Mouse (Mus musculus) layer of hippocampus, adult 2 months (tissue): Measurements from ENCODE around the gene Ptpn22. TPM values are rescaled to one million over a fixed set of nuclear protein-coding genes. Genes with fewer than 3 reads are reported as not detected.
A peak's percentile ranks its signal among the peaks of the same experiment; 100 is the strongest.
"Not testable (repeated sequence)": the region's sequence is repeated elsewhere in the genome, so short reads cannot be mapped to it uniquely, and the experiment has no call there.

Experiments used
- DNase-seq, 2 experiments: peaks; one replicate each; pipeline ENCODE4 v3.0.0; 2022; ENCODE audit warnings: low spot score in 2 of 2
- H3K27ac ChIP-seq: fragments of 200-600 bp; 2 replicates; pipeline ENCODE4 v1.8.1; 2022
- H3K4me3 ChIP-seq: fragments of 200-600 bp; 2 replicates; pipeline ENCODE4 v1.8.1; 2022; ENCODE audit warnings: mild to moderate bottlenecking
- CTCF ChIP-seq: fragments of 200-600 bp; conservative IDR thresholded peaks from 2 replicates; pipeline ENCODE4 v1.8.1; 2022; ENCODE audit warnings: antibody characterized with exemption, mild to moderate bottlenecking, moderate library complexity
- long read RNA-seq, 2 experiments: library from polyadenylated mRNA; stranded (forward); transcript quantifications; one replicate each; pipeline ENCODE4 v2.0.0; 2021; ENCODE audit warnings: borderline mapping rate in 2 of 2
- total RNA-seq, 2 experiments: library from RNA; stranded (reverse); gene quantifications; 2 replicates each; pipeline ENCODE4 v1.2.3; 2021

The Ptpn22 gene
- total RNA-seq = 1 to 10 TPM in 1 of 2 experiments, under 1 TPM in 1; 0.88 to 2.0 TPM
- long read RNA-seq, experiment 1, partial matches to known transcripts = 0 of 1 reads
- long read RNA-seq, experiment 1, other reads (novel, unspliced or antisense) = 1 of 1 reads
- long read RNA-seq, experiment 2 = 0 reads

GRCm38 (mm10) chr3:103858881-103859801, at the start of gene Ptpn22:
Ptpn22 (plus strand) TSS chr3:103859795.
- no peak for DNase-seq
- Histone ChIP-seq H3K4me3 (no peak within 1 kb of the TSS), H3K27ac (no peak within 1 kb of the TSS; the same call in 1 of the 2 replicates)
- TF ChIP-seq CTCF = no peak

- peak overlapping the region; percentile 95 for H3K27ac ChIP-seq
- TF ChIP-seq CTCF = no peak
- DNase-seq = no peak
- H3K4me3 ChIP-seq = peak overlapping the region; percentile 97
Observed at GRCm38 (mm10) chr3:103809799-103810150, 49.8 kb upstream of the Ptpn22 start.

DNA sequence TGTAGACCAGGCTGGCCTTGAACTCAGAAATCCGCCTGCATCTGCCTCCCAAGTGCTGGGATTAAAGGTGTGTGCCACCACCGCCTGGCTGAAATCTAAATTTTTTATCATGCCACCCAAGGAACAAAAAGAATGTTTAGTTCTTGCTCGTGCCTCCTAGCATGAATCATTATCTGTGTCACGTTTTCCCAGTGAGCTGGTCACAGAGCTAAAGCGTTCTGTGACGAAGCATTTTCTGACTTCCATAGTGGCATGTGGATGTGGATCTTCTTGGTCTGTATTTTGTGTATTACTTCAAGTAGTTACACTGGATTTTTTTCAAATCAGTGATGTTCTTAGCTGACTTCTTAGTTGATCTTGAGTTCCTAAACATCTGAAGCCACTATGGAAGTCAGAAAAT, 48.6 kb upstream of the Ptpn22 start:
- TF ChIP-seq CTCF = no peak
- H3K4me3 ChIP-seq = no peak overlapping the region

DNA sequence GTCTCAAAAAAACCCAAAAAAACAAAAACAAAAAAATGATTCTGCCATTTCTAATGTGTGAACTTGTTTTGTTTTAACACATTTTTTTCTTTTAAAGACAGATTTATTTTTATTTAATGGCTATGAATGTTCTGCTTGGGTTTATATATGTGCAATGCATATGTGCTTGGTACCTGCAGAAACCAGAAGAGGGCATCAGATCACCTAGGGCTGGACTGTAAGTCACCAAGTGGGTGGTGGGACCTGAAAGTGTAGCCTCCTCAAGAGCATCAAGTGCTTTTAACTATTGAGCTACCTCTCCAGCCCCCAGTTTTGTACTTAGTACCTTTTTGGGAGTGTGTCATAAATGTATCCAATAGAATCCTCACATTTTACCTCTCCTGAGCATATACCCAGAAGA, 32.0 kb upstream of the Ptpn22 start:
- Histone ChIP-seq H3K4me3 (no peak overlapping the region), H3K27ac (no peak overlapping the region)
- peak; percentile 39 for TF ChIP-seq CTCF

More for the DNA sequence above, 48.6 kb upstream of the Ptpn22 start:
- DNase-seq = no peak
- no peak overlapping the region for H3K27ac ChIP-seq

DNA sequence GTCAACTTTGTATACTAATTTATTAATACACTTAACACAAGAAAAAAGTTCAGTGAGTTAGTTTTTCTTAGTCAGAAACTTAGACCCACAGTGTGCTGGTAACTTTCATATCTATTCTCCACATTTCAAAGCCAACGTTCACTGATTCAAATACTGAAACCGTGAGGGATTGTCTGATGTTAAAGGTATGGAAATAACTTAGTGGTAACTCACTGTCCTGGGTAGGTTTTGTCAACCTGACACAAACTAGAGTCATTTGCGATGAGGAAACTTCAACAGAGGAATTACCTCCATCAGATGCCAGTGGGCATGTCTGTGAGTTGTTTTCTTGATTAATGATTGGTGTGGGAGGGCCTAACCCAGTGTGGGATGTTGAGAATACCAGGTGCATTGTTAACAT, 30.6 kb upstream of the Ptpn22 start:
- TF ChIP-seq CTCF = no peak
- Histone ChIP-seq H3K4me3 (no peak overlapping the region), H3K27ac (no peak overlapping the region)
- no peak for DNase-seq

More for the DNA sequence above, 32.0 kb upstream of the Ptpn22 start:
- DNase-seq = no peak

- not testable (repeated sequence) for DNase-seq, H3K4me3 ChIP-seq, H3K27ac ChIP-seq
- peak; percentile 55 for TF ChIP-seq CTCF
Observed at GRCm38 (mm10) chr3:103830681-103831080, 28.9 kb upstream of the Ptpn22 start.

DNA sequence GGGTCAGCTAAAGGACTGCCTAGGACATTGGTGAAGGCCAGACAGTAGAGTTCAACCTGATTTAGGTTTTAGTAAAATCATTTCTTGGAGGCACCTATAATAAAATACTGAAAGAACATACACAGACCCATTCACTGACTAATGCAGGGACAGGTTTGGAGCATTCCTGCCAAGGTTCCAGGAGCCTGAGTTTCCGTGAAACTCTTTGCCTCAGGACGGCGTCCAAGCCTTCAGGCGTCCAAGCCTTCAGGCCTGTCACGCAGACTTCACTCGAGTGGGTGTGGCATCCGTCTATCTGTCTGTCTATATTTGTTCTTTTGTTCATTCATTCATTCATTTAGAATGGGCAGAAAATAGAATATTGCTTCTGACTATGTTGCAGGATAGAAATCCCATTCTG, 28.4 kb upstream of the Ptpn22 start:
- DNase-seq = no peak
- no peak for TF ChIP-seq CTCF
- H3K4me3 ChIP-seq = no peak overlapping the region
- no peak overlapping the region for H3K27ac ChIP-seq

GRCm38 (mm10) chr3:103832426-103832825, 27.2 kb upstream of the Ptpn22 start, which contains the start of gene Bcl2l15:
Bcl2l15 (plus strand) TSS chr3:103832601.
- Histone ChIP-seq H3K27ac (no peak within 1 kb of the TSS), H3K4me3 (no peak within 1 kb of the TSS)
- no peak for DNase-seq
- no peak for TF ChIP-seq CTCF

GRCm38 (mm10) chr3:103834001-103834400, 25.6 kb upstream of the Ptpn22 start:
- H3K27ac ChIP-seq = no peak overlapping the region
- DNase-seq = no peak
- no peak overlapping the region for H3K4me3 ChIP-seq
- TF ChIP-seq CTCF = no peak

DNA sequence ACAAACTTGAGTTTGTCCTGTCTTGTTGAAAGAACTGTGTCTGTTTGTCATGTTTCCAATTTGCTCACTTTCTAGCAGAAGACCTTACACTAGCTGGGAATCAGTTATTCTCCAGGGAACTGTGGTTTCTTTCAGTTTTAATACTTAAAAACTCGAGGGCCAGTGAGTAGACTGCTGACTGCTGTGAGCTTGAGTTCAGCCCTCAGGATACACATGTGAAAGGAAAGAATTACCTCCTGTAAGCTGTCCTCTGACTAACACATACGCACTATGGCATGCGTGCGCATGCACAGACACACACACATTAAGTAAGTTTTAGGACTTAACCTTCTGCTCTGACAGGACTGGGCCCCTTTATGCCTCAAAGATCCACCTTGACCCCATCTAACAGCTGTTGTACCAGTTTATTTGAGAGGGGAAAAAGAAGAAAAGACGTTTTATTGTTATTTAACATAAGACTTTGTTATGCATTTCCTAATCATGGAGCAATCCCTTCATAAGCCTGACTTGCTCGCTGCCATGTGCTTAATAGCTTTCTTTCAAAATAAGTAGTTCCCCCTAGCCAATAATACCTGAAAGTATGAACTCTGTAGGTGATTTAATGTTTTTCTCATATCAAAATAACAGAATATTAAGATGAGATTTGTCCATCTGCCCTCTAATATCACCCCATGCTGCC, 24.2 kb upstream of the Ptpn22 start:
- Histone ChIP-seq H3K27ac (peak overlapping the region; percentile 25; the same call in 1 of the 2 replicates), H3K4me3 (no peak overlapping the region)
- DNase-seq = no peak
- TF ChIP-seq CTCF = no peak

GRCm38 (mm10) chr3:103835951-103836310, 23.7 kb upstream of the Ptpn22 start:
- Histone ChIP-seq H3K27ac (peak overlapping the region; percentile 25), H3K4me3 (peak overlapping the region; percentile 23; the same call in 1 of the 2 replicates)
- DNase-seq = no peak
- TF ChIP-seq CTCF = 0 out of 2 replicates have a peak, but pooled peaks have one; percentile 8

DNA sequence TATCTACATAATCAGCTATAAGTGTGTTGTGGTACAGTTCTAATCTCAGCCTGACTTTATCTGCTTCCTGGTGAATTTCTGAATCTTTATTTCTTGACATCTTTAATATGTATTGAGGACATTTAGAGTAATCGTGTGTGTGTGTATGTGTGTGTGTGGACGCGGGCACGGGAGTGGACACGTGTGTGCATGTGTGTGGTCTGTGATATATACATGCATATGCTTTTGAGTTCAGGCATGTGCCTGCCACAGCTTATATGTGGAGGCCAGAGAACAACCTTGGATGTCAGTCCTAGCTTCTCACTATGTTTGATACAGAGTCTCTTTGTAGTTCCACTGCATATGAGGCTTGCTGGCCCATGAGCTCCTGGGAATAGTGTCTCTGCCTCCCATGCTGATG, 23.1 kb upstream of the Ptpn22 start:
- DNase-seq = no peak
- peak overlapping the region; percentile 25 for H3K27ac ChIP-seq
- peak overlapping the region; percentile 23; the same call in 1 of the 2 replicates for H3K4me3 ChIP-seq
- TF ChIP-seq CTCF = no peak

DNA sequence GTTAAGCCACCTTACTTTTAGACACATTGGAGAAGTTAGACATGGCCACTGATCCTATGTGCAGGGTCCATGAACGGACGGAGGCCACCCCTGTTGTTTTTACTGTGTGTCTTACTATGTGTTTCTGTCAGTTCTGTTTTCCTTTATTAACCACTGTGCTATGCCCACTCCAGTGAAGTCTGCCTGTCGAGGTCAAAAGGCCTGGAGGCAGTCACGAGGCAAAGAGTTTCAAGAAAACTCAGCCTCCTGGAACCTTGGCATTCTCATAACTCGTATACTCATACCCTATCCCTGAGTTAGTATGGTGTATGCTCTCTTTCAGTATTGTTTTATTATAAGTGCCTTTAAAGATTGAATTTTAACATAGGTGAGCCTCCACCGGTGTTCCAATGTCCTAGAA, 19.9 kb upstream of the Ptpn22 start:
- TF ChIP-seq CTCF = no peak
- no peak overlapping the region for H3K27ac ChIP-seq
- H3K4me3 ChIP-seq = no peak overlapping the region
- no peak for DNase-seq

DNA sequence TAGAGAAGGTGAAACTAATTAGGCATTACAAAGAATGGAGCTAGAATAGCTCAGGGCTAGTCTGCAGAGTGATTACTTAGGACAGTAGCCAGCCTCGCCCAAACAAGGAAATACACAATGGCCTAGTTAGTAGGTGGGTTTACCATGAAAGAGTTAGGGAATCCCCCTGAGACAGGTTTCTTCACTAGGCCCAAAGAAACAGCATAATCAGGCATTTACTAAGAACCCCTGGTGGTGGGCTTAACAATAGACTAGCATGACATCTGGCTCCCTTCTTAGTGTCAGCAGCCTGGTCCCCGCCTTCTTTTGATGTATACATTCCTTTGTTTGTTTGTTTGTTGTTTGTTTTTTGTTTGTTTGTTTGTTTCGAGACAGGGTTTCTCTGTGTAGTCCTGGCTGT, 19.4 kb upstream of the Ptpn22 start:
- H3K27ac ChIP-seq, DNase-seq, H3K4me3 ChIP-seq: not testable (repeated sequence)

DNA sequence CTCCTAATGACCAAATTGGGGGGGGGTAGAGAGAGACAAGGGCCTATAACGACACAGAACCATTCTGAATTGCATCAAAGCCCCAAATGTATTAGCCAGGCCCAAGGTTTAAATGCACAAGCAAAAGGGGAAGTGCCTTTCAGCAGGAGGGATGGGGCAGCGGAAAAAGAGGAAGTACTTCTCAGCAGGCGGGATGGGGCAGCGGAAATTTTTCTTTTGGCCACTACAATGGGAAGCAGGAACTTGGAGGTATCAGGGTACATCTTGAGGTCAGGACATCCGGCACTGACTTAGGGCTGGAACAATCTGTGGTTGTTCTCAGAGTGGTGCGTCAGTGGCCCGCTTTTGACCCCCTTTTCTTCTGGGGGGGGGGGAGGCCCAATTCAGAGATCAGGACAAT, 18.6 kb upstream of the Ptpn22 start:
- not testable (repeated sequence) for DNase-seq, H3K27ac ChIP-seq, H3K4me3 ChIP-seq
